Mouse (Mus musculus) bone marrow, adult 2 months (tissue): ENCODE measurements around the gene Rarb. TPM values are rescaled to one million over a fixed set of nuclear protein-coding genes. Genes with fewer than 3 reads are reported as not detected.

Source experiments
- H3K27ac ChIP-seq: fragments of 200-500 bp; 2 replicates; pipeline ENCODE4 v1.5.1; 2012; ENCODE audit warnings: low read depth, mild to moderate bottlenecking, control low read depth, inconsistent platforms, low read length; ENCODE audit not compliant: control insufficient read depth, poor library complexity, insufficient read depth
- H3K4me1 ChIP-seq: fragments of 200-500 bp; 2 replicates; pipeline ENCODE4 v1.6.1; 2011; ENCODE audit warnings: low read length; ENCODE audit not compliant: control insufficient read depth, insufficient read depth
- H3K4me3 ChIP-seq: fragments of 200-500 bp; replicated peaks from 2 replicates; pipeline ENCODE3; 2011; ENCODE audit warnings: mild to moderate bottlenecking, low read depth, low read length, control low read depth; ENCODE audit not compliant: control insufficient read depth
- CTCF ChIP-seq: fragments of 200-500 bp; IDR thresholded peaks from 2 replicates; pipeline ENCODE4 v1.5.1; 2011; ENCODE audit warnings: low read length, control low read depth; ENCODE audit not compliant: control insufficient read depth, insufficient read depth
- POLR2A ChIP-seq: fragments of 200-500 bp; IDR thresholded peaks from 2 replicates; pipeline ENCODE4 v1.6.1; 2011; ENCODE audit warnings: low read depth, mild to moderate bottlenecking, control low read depth, low read length, borderline replicate concordance; ENCODE audit not compliant: control insufficient read depth
- WGBS: fragments of 180-500 bp; shearing (Covaris S2); methylation state at CpG from one replicate; pipeline ENCODE4 v1.1.7; 2018; 5-methylcytosine and 5-hydroxymethylcytosine counted together
- polyA plus RNA-seq: library from polyadenylated mRNA; stranded (reverse); fragments of >200 nt; gene quantifications from 2 replicates; pipeline ENCODE4 v1.2.4, GENCODE M21; 2011; ENCODE audit warnings: low replicate concordance; ENCODE audit not compliant: missing spikeins, insufficient read depth, insufficient read length

Gene Rarb
- polyA plus RNA-seq, 1 experiment = not detected

DNA sequence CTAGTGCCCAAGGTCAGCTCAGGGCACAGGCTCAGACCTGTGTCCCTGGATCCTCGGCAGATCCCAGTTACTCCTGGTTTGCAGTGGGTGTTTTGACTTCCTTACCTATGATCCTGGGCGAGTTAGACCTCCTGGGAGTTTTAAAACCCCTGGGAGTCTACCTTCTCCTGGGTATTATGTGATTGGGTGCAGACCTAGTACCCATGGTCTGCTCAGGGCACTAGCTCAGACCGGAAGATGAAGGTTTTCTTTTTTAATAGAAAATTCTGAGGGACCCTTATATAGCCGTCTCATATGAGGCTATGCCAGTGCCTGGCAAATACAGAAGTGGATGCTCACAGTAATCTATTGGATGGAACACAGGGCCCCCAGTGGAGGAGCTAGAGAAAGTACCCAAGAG lies 413.8 kb downstream of the Rarb start:
- WGBS = 89% methylated on average over 4 of the region's 4 CpGs
- no peak overlapping the region for H3K27ac ChIP-seq
- no peaks in the 10 kb centered on the region for H3K4me1 ChIP-seq
- no peak for TF ChIP-seq POLR2A
- TF ChIP-seq CTCF = no peak
- no peak overlapping the region for H3K4me3 ChIP-seq

DNA sequence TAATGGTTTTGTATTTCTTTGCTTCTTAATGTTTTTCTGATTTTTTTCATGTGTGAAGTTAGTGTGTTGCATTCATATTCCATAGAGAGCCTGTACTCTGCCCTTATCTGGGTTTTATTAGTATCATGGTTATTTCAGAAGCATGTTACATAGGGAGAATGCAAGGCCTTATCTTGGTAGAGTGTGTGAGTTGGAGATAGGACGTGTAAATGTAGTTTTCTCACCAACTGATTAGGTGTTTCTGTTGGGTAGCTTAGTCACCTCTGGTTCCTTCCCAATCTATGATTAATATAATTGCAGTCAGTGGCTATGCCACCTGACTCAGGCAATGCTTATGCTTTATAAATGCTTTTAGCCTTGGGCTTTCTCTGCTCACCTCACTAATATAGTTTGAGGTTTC lies 434.2 kb downstream of the Rarb start:
- Histone ChIP-seq H3K4me3 (no peak overlapping the region), H3K4me1 (no peaks in the 10 kb centered on the region), H3K27ac (no peak overlapping the region)
- no peak for TF ChIP-seq CTCF
- no peak for TF ChIP-seq POLR2A
- WGBS = 64% methylated on average over 1 of the region's 1 CpGs
